Mouse (Mus musculus) midbrain, embryonic 15.5 days (tissue): ENCODE data around the gene Agxt. TPM values are rescaled to one million over a fixed set of nuclear protein-coding genes. Genes with fewer than 3 reads are reported as not detected.

Experiments
- ATAC-seq: fragments of 200-750 bp; cut with Nextera tagmentation; replicated peaks from 2 replicates; pipeline ENCODE4 v1.8.0; 2017; ENCODE audit warnings: moderate TSS enrichment
- H3K27ac ChIP-seq: fragments of 300-500 bp; sonication (generic); 2 replicates; pipeline ENCODE4 v1.5.1; 2015; ENCODE audit warnings: mild to moderate bottlenecking, inconsistent platforms
- H3K27me3 ChIP-seq: fragments of 300-500 bp; sonication (generic); replicated peaks from 2 replicates; pipeline ENCODE4 v1.6.1; 2015; ENCODE audit warnings: inconsistent platforms
- H3K36me3 ChIP-seq: fragments of 300-500 bp; sonication (generic); replicated peaks from 2 replicates; pipeline ENCODE4 v1.6.1; 2015; ENCODE audit warnings: inconsistent platforms
- H3K4me1 ChIP-seq: fragments of 300-500 bp; sonication (generic); 2 replicates; pipeline ENCODE4 v1.6.1; 2015; ENCODE audit warnings: inconsistent platforms
- H3K4me2 ChIP-seq: fragments of 300-500 bp; sonication (generic); 2 replicates; pipeline ENCODE4 v1.6.1; 2015; ENCODE audit warnings: inconsistent platforms, mild to moderate bottlenecking, moderate library complexity
- H3K4me3 ChIP-seq: fragments of 300-500 bp; sonication (generic); 2 replicates; pipeline ENCODE4 v1.5.1; 2015; ENCODE audit warnings: mild to moderate bottlenecking, inconsistent platforms
- H3K9ac ChIP-seq: fragments of 300-500 bp; sonication (generic); 2 replicates; pipeline ENCODE4 v1.6.1; 2015; ENCODE audit warnings: mild to moderate bottlenecking, inconsistent platforms
- H3K9me3 ChIP-seq: fragments of 300-500 bp; sonication (generic); 2 replicates; pipeline ENCODE4 v1.6.1; 2016; ENCODE audit warnings: inconsistent platforms
- WGBS: fragments of 180-500 bp; shearing (Covaris S2); methylation state at CpG from one replicate; pipeline ENCODE4 v1.1.7; 2015; ENCODE audit warnings: mixed read lengths; 5-methylcytosine and 5-hydroxymethylcytosine counted together
- polyA plus RNA-seq: library from polyadenylated mRNA; unstranded; fragments of >200 nt; fragmentation: Nextera tagmentation; extraction: Ambion mirVana; gene quantifications from 2 replicates; pipeline ENCODE4 v1.2.1, GENCODE M21; 2015

Gene Agxt
- polyA plus RNA-seq: not detected in 2 replicates

DNA sequence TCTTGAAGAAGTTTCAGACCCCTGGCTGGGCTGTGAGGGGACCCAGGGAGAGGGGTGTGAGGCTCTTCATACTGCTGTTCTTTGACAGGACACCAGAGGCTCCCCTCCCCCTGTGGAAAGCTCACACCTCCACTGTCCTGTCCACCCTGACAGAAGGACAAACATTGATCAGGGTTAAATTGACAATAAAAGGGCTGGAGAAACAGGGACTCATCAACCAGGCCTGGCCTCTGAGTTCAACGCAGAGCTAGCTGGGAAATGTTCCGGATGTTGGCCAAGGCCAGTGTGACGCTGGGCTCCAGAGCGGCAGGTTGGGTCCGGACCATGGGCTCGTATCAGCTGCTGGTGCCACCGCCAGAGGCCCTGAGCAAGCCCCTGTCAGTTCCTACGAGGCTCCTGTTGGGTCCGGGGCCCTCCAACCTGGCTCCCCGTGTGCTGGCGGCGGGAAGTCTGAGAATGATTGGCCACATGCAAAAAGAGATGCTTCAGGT is at the start of gene Agxt:
Gene Agxt, plus strand, starts transcription at position 205 of the 491 bp plus-strand sequence.
- no peaks in the 10 kb centered on the region for H3K9me3 ChIP-seq
- no peak within 1 kb of the TSS for H3K4me2 ChIP-seq
- no peaks in the 10 kb centered on the region for H3K4me1 ChIP-seq
- H3K9ac ChIP-seq: no peak within 1 kb of the TSS
- ATAC-seq: no peak
- H3K27ac ChIP-seq: no peak within 1 kb of the TSS
- 87% methylated on average over 12 of the region's 12 CpGs for WGBS
- no peaks in the 10 kb centered on the region for H3K27me3 ChIP-seq
- H3K36me3 ChIP-seq: no peaks in the 10 kb centered on the region
- H3K4me3 ChIP-seq: no peak within 1 kb of the TSS

DNA sequence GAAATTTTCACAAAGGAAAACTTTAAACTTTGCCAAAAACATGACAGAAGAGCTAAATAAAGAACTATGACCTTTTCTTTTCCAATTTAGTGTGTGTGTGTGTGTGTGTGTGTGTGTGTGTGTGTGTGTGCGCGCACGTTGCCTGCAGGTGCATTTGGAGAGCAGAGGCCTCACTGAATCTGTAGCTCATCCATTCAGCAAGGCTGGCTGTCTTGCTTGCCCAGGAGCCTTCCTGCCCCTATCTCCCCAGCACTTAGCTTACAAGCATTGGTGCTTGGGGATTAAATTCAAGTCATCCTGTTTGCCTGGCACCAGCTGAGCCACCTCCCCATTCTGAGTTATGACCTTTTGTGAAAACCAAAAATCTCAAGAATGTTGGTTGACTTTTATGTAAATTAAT is 42.5 kb upstream of the Agxt start:
- no peak for ATAC-seq
- Histone ChIP-seq H3K27me3 (no peaks in the 10 kb centered on the region), H3K9ac (no peak overlapping the region), H3K4me2 (no peak overlapping the region), H3K9me3 (no peaks in the 10 kb centered on the region), H3K4me3 (no peak overlapping the region), H3K27ac (no peak overlapping the region), H3K36me3 (no peaks in the 10 kb centered on the region), H3K4me1 (peaks cover 24% of the 10 kb centered on the region; the same call in 1 of the 2 replicates)
- 81% methylated on average over 3 of the region's 3 CpGs for WGBS

DNA sequence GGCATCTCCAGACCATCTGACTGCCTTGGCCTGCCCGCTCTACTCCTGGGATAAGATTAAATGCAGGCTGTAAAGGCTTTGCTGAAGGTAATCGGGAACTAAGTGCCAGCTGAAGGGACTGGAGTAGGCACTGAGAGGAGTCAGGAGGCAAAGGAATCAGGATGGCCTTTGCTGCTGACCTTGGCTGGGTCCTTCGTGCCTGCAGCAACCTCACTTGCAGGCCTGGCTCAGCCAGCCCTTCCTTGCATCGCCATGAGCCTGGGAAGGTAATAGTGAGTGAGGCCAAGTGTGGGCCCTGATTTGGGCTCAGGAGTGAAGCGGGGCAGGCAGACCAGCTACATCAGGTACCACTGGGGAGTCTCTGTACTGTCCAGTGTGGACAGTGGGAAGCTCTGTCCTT is 36.1 kb upstream of the Agxt start:
- no peaks in the 10 kb centered on the region for H3K36me3 ChIP-seq
- peak overlapping the region; percentile 87; the same call in 1 of the 2 replicates for H3K9ac ChIP-seq
- H3K27me3 ChIP-seq: no peaks in the 10 kb centered on the region
- ATAC-seq: no peak
- peak overlapping the region; percentile 88 for H3K4me3 ChIP-seq
- H3K27ac ChIP-seq: no peak overlapping the region
- H3K9me3 ChIP-seq: no peaks in the 10 kb centered on the region
- H3K4me1 ChIP-seq: peaks cover 56% of the 10 kb centered on the region
- 89% methylated on average over 5 of the region's 5 CpGs for WGBS
- peak overlapping the region; percentile 65 for H3K4me2 ChIP-seq

DNA sequence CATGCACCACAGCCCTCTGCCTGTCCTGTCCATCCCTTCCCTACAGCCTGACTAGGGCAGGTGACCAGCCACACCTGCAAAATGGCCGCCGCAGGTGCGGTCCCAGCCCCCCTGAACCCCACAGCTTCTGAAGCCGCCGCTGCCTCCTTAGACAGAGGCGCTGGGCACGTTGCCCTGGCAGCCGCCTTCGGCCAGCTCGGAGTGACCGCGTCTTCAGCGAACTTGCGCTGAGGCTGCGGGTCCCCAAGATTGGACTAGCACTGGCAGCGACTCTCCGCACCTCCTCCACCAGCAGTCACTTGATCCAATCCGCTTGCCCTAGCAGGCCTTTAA is 34.8 kb upstream of the Agxt start:
- peak overlapping the region; percentile 87 for H3K9ac ChIP-seq
- ATAC-seq: peak; percentile 19
- no peaks in the 10 kb centered on the region for H3K9me3 ChIP-seq
- H3K4me2 ChIP-seq: peak overlapping the region; percentile 65
- H3K27ac ChIP-seq: peak overlapping the region; percentile 96
- peaks cover 55% of the 10 kb centered on the region for H3K4me1 ChIP-seq
- H3K27me3 ChIP-seq: no peaks in the 10 kb centered on the region
- peak overlapping the region; percentile 88 for H3K4me3 ChIP-seq
- H3K36me3 ChIP-seq: no peaks in the 10 kb centered on the region
- WGBS: 1% methylated on average over 18 of the region's 18 CpGs

DNA sequence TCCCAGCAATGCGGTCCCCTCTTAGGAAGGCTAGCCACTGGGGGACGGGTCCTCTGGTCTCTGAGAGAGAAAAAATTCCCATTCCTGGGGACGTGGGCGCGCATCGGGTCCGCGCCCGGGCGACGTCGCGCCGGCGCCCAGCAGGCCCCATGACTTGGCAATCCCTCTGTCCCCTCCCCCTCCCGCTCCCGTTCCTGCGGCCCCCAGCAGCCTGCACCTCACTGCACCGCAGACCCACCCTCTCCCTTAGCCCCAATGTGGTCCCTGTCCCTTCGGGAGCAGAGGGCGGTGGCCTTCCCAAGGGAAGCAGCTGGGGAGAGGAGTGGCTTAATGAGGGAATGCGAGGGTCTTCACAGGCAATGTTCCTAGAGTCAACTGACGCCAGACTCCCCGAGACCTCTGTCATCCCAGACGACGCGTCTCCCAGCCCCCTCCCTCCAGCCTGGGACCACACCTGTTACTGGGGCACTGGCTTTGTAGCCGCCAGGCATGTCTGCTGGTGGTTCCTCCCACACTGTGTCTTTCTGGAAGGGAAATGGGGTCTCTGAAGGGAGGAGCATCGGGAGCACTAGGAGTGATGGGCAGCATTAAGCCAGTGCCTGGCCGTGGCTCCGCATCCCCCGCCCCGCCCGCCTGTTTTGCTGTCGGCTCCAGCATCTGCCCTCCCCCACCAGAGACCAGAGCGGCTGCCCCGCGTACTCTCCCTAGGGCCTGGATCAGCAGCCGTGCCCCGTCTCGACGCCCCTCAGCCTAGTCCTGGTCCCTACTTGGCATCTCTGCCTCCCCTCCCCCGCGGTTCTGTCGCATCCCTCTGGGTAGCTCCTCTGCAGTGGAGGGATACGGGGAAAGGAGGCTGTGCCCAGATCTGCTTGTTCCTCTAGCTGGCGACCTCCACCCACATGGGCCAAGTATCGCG is 34.2 kb upstream of the Agxt start:
- no peaks in the 10 kb centered on the region for H3K27me3 ChIP-seq
- no peaks in the 10 kb centered on the region for H3K9me3 ChIP-seq
- peak overlapping the region; percentile 88 for H3K4me3 ChIP-seq
- under 1% methylated on average over 49 of the region's 49 CpGs for WGBS
- H3K4me2 ChIP-seq: peak overlapping the region; percentile 65
- H3K36me3 ChIP-seq: no peaks in the 10 kb centered on the region
- H3K27ac ChIP-seq: peak overlapping the region; percentile 96
- peaks cover 49% of the 10 kb centered on the region for H3K4me1 ChIP-seq
- peak; percentile 72 for ATAC-seq
- H3K9ac ChIP-seq: peak overlapping the region; percentile 87

DNA sequence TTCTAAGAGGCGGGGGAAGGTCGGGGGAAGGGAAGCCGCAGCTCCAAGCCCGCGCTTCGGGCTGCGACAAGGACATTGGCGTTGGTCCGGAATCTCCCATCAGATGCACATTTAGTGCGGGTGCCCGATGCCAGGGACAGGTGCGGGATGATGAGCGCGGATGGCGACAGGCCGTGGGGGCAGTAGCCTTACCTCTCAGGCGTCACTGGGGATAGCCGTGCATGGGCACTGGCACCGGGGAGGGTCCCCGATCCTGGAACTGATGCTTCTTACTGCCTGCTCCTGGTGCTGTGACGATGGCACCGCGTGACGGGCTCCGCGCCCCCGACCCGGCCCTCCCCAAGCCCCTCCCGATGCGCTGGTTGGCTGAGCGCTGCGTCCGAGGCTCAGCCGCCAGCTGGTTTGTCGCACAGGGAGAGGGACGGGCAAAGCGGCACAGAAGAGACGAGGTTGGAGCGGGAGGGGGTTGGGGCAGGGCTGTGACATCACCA is 33.4 kb upstream of the Agxt start, which contains the start of gene Kif1a:
Gene Kif1a, minus strand, starts transcription at position 381 of the 491 bp plus-strand sequence.
- Histone ChIP-seq H3K4me3 (peak within 1 kb of the TSS; percentile 88), H3K36me3 (no peaks in the 10 kb centered on the region), H3K9me3 (no peaks in the 10 kb centered on the region), H3K4me2 (peak within 1 kb of the TSS; percentile 65), H3K4me1 (peaks cover 42% of the 10 kb centered on the region), H3K9ac (peak within 1 kb of the TSS; percentile 87), H3K27ac (peak within 1 kb of the TSS; percentile 96), H3K27me3 (no peaks in the 10 kb centered on the region)
- WGBS: under 1% methylated on average over 39 of the region's 39 CpGs
- ATAC-seq: peak; percentile 93

DNA sequence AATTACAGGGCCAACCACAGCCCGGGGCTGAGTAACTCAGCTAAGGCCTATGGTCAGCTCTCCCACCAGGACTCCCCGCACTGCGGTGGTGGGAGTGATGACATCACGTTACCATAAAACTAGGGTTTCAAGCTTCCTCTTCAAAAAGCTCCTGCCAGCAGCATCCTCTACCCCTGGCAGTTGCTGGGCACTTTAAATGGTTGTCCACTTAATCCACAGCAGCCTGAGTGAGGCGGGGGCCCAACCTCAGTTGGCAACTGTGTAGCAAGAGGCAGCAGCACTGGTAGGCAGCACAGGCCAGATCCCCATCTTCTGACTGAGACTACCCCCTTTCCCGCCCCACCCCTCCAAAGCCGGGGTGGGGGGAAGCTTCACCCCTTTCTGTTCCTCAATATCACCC is 32.3 kb upstream of the Agxt start:
- Histone ChIP-seq H3K4me3 (no peak overlapping the region), H3K9ac (0 out of 2 replicates have a peak overlapping the region, but pooled peaks have one; percentile 87)
- ATAC-seq: no peak

DNA sequence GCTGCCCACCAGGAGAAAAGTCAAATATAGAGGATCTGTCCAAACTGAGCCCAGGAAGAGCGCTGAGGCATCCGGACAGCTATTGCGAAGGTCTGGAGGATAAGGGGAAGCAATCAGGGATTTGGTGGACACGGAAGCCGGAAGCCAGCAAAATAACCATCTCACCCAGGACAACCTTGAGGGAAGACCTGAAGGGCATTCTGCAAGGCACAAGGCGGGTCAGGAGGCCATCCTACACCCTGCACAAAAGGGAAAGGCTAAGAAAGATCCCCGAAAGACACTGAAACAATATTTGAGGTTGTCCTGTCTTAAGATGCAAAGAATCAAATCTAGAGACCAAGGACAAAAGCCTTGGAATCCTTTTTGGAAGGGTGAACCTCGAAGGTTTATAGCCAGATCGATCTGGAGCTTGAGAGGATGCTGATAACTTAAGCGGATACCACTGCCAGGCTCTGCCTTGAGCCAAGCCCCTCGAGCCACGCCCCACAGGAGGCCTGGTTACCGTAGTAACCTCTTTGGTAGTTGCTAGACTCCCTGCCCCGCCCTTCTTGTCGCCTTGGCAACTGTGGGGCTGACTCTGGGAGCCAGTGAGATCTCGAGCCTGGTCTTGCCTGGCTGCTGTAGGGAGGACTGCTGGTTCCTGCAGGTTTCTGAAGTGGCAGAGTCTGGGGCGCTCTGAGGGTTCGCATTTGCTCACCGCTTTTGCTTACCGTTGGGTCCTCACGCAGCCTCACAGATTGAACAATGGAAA is 20.2 kb upstream of the Agxt start:
- Histone ChIP-seq H3K27ac (peak overlapping the region; percentile 57), H3K9ac (peak overlapping the region; percentile 37; the same call in 1 of the 2 replicates), H3K27me3 (no peaks in the 10 kb centered on the region), H3K4me2 (peak overlapping the region; percentile 76), H3K36me3 (no peaks in the 10 kb centered on the region), H3K4me3 (peak overlapping the region; percentile 38), H3K9me3 (no peaks in the 10 kb centered on the region), H3K4me1 (peaks cover 13% of the 10 kb centered on the region)
- peak; percentile 99 for ATAC-seq
- 19% methylated on average over 21 of the region's 21 CpGs for WGBS

More for the DNA sequence above, 32.3 kb upstream of the Agxt start:
- H3K27me3 ChIP-seq: no peaks in the 10 kb centered on the region
- H3K36me3 ChIP-seq: no peaks in the 10 kb centered on the region
- peak overlapping the region; percentile 96; the same call in 1 of the 2 replicates for H3K27ac ChIP-seq
- H3K4me1 ChIP-seq: peaks cover 33% of the 10 kb centered on the region
- WGBS: 72% methylated on average over 7 of the region's 7 CpGs
- H3K9me3 ChIP-seq: no peaks in the 10 kb centered on the region
- H3K4me2 ChIP-seq: peak overlapping the region; percentile 65

DNA sequence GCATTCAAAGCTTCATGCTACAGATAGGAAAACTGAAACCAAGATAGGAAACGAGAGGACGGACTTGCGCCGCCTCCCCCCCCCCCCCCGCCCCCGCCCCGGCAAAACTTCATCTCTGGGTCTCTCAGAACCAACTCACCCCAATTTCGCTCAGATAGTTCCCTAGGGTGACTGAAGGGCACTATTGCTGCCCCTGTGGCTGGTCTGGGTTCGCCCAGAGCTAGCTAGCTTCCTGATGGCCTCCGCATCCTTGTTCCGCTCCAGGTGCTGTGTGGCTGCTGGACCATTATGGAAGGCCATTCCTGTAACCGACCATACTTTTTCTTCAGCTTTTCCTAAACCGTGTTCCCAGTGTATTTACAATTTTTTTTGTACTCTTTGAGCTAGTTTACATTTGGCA is 19.6 kb upstream of the Agxt start:
- Histone ChIP-seq H3K4me3 (peak overlapping the region; percentile 38), H3K27ac (peak overlapping the region; percentile 57), H3K27me3 (no peaks in the 10 kb centered on the region), H3K9ac (peak overlapping the region; percentile 37; the same call in 1 of the 2 replicates), H3K9me3 (no peaks in the 10 kb centered on the region), H3K36me3 (no peaks in the 10 kb centered on the region), H3K4me1 (peaks cover 13% of the 10 kb centered on the region), H3K4me2 (peak overlapping the region; percentile 76)
- 10% methylated on average over 13 of the region's 13 CpGs for WGBS
- peak; percentile 82 for ATAC-seq

DNA sequence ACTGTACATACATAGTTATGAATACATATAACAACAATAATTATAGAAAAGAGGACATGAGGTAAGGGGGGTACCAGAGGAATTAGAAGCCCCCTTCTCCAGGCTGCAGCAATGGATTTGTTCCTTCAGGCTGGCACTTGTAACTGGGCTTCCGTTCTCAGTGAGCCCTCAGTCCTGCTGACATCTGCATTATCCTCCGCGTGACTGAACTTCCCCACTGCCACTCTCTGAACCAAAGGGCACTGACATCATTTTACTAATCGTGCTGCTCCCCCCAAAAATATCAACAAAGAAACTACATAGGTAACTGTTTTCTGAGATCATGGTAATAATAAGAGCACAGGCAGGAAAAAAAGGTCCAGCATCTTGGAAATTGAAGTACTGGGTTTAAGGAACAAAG is 16.2 kb upstream of the Agxt start:
- H3K4me1 ChIP-seq: peaks cover 13% of the 10 kb centered on the region
- WGBS: 34% methylated on average over 4 of the region's 4 CpGs
- no peak for ATAC-seq
- no peaks in the 10 kb centered on the region for H3K36me3 ChIP-seq
- no peak overlapping the region for H3K4me2 ChIP-seq
- no peak overlapping the region for H3K9ac ChIP-seq
- H3K27ac ChIP-seq: no peak overlapping the region
- no peaks in the 10 kb centered on the region for H3K9me3 ChIP-seq
- no peaks in the 10 kb centered on the region for H3K27me3 ChIP-seq
- H3K4me3 ChIP-seq: no peak overlapping the region

DNA sequence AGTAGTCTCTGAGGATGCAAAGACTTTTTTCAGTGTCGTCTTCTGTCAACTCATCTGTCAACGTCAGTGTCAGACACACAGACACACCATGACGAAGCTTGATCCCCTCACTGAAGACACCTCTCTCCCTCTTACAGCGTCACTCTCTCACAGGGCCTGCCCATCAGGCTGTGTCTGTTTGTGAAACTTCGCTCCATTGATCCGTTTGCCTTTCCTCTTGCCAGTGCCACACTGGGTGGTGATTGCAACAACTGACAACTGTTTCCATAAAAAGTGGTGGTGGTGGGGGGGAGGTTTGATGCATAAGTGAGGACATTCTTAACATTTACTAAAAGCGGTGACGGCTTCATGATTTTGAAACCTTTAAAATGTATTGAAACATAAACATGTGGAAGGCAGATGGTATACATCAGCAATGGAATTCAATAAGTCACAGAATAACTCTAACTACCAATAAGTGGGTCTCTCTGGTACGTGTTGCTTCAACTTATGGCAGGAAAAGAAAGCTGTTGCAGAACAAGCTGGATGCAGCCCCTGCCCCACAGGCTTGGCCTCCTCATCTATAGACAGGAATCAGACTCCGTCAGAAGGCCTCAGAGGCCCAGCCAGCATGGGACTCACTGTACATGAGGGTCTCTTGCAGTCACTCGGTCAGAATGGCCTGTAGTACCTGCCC is 11.7 kb upstream of the Agxt start:
- Histone ChIP-seq H3K36me3 (no peaks in the 10 kb centered on the region), H3K9ac (no peak overlapping the region), H3K9me3 (no peaks in the 10 kb centered on the region), H3K27me3 (no peaks in the 10 kb centered on the region), H3K4me2 (no peak overlapping the region), H3K27ac (no peak overlapping the region), H3K4me3 (no peak overlapping the region), H3K4me1 (0 out of 2 replicates have a peak, but pooled peaks cover 3% of the 10 kb centered on the region)
- ATAC-seq: no peak
- 83% methylated on average over 11 of the region's 11 CpGs for WGBS
